Mouse (Mus musculus) ES-Bruce4 (cell line): ENCODE measurements around the gene Ccdc62.

ENCODE experiments used
- CTCF ChIP-seq: IDR thresholded peaks from one replicate; pipeline ENCODE4 v1.8.1; 2011; ENCODE audit warnings: low read depth, low read length
- POLR2A ChIP-seq: IDR thresholded peaks from one replicate; pipeline ENCODE4 v1.8.1; 2011; ENCODE audit warnings: low read length; ENCODE audit not compliant: insufficient read depth

DNA sequence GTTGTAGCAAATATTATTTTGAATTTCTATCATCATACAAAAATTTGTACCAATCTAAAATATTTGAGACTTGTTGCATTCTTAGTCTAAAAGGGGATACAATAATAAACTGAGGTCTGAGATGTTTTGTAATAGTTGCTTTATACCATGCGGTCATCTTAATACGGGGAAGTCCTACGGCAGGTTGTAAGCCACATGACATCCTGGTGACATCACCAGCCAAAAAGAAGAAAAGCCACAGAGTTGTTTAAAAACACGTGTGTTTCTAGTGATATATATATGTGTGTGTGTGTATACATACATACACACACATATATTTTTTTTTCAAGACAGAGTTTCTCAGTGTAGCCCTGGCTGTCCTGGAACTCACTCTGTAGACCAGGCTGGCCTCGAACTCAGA, 37.0 kb upstream of the Ccdc62 start:
- TF ChIP-seq POLR2A, result no peak
- no peak for TF ChIP-seq CTCF
